Mouse (Mus musculus): Measurements from ENCODE around the gene Cela1.

- TF ChIP-seq MYOD1 (IDR thresholded peaks at IDR 0.05; ENCODE audit: control insufficient read depth, insufficient read length, low read depth) = no peak
- peak; percentile 27 for TF ChIP-seq CTCF (IDR thresholded peaks at IDR 0.05; ENCODE audit: control insufficient read depth, insufficient read depth, insufficient read length)
- TF ChIP-seq CEBPB (IDR thresholded peaks at IDR 0.05; ENCODE audit: low read depth) = no peak
- no peak for TF ChIP-seq USF1 (IDR thresholded peaks at IDR 0.05; ENCODE audit: low read depth)
- TF ChIP-seq MYOG (IDR thresholded peaks at IDR 0.05; ENCODE audit: control insufficient read depth, extremely low read depth, insufficient read length) = no peak
- TF ChIP-seq FOSL1 (IDR thresholded peaks at IDR 0.05; ENCODE audit: insufficient read depth, low read length, poor library complexity, severe bottlenecking) = no peak
Observed at GRCm38 (mm10) chr15:100718572-100718971, 30.9 kb upstream of the Cela1 start.

Measured in C2C12 (cell line).